Mouse (Mus musculus): ENCODE measurements around the gene Dnah8. TPM values are rescaled to one million over a fixed set of nuclear protein-coding genes. Genes with fewer than 3 reads are reported as not detected.
"Not testable (repeated sequence)": the region's sequence is repeated elsewhere in the genome, so short reads cannot be mapped to it uniquely, and the experiment has no call there.

Gene Dnah8
- total RNA-seq, 2 experiments from 2014 or later = 3.0 to 3.8 TPM

DNA sequence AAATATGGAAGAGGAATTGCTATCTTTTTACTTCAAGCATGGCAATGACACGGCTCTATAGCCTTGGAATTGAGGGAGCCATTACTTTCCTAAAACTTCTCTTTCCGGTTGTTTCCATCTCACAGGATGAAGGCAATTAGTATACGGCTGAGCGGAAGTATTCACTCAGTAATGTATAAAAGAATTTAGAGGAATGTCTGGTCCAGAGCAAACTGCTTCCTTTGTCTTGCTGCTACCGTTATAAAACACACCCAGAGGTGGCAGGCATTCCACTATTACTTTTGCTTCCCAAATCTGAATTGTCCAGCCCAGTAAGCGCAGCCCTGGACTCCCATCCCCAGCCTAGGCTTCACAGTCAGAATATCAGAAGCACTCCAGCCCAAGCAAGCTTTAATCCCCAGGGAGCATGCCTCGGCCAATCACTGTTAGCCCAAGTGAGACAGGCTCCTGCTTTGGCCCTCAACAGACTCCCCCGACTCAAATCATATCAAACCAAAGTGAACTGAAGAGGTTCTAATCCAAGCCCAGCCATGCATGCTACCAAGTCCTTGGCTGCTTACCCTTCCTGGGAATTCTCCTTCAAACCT, 16.2 kb upstream of the Dnah8 start:
- intact Hi-C loops (cut with DNase I) = no loop called here
- no peak for DNase-seq

GRCm38 (mm10) chr17:30609305-30609979, 14.7 kb upstream of the Dnah8 start:
- no peak for DNase-seq
- intact Hi-C loops (cut with DNase I) = no loop called here

DNA sequence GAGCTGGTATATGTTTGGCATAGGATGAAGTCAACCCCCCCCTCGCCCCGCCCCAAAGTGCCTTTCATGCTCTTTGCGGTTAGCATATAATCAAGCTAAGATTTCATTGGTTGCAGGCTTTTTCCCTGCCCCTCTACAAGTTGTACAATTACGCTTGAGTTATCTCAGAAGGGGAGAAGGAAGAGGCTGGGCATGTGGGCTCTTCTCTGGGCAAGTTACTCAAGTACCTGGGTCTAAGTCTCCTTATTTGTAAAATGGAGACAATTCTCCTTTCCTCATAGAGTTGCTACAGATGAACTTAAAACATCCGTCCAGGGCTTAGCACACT, 14.2 kb upstream of the Dnah8 start:
- intact Hi-C loops (cut with DNase I) = no loop called here
- no peak for DNase-seq

GRCm38 (mm10) chr17:30610739-30611138, 13.4 kb upstream of the Dnah8 start:
- intact Hi-C loops (cut with DNase I) = no loop called here
- DNase-seq = no peak

GRCm38 (mm10) chr17:30611221-30612074, 12.7 kb upstream of the Dnah8 start:
- no peak for DNase-seq
- intact Hi-C loops (cut with DNase I) = loop anchor here (1.0 kb wide), 1 partner anchor 35 kb away; the partner anchor contains the start of gene Btbd9

- intact Hi-C loops (cut with DNase I) = loop anchor here (1.0 kb wide), 1 partner anchor 36 kb away; the partner anchor contains the start of gene Btbd9
- peak; percentile 100 for DNase-seq
These were observed 11.9 kb upstream of the Dnah8 start for GRCm38 (mm10) chr17:30612075-30612859.

DNA sequence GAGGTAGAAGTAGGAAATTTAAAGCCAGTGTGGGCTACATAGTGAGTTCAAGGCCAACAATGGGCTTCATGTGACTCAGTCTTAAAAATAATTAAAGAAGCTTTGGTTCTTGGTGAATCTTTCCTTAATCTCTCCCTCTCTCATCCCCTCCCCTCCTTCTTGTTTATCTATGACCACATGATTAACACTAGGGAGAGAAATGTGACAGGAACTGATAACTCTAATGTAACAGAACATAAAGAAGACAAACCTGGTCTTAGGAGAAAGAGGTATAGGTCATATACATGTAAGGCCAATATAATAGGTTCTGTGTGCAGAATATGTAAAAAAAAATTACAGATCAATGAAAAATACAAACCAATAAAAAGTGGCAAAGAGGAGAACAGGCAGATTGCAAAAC, 10.8 kb upstream of the Dnah8 start:
- intact Hi-C loops (cut with DNase I) = no loop called here
- no peak for DNase-seq

- DNase-seq = no peak
- intact Hi-C loops (cut with DNase I) = no loop called here
These were observed 8.0 kb upstream of the Dnah8 start for GRCm38 (mm10) chr17:30616203-30616602.

DNA sequence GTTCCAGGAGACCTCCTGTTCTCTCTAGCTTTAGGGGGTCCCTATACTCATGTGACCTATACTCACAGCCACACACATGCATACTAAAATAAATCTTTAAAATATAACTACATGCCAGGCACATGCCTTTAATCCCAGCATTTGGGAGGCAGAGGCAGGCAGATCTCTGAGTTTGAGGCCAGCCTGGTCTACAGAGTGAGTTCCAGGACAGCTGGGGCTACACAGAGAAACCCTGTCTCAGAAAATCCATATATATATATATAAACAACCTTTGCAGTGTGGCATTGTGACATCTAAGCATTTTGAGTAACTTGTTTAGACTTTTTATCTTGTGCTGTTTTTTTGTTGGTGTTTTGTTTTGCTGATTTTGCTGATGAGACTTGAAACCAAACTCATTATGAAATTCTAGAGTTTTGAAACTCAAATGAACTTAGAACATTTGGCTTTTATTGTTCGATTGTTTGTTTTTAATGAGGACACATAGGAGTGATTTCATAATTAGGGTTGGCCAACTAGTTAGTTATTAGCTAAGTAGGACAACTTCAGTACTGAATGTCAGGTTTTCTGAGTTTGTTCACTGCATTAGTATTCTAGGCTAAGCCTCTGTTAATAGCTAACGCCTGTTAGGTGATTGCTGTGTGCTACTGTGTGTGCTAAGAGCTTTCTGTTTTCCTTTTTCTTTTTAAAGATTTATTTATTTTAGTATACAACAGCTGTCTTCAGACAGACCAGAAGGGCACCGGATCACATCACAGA, 5.8 kb upstream of the Dnah8 start:
- intact Hi-C loops (cut with DNase I) = no loop called here
- DNase-seq = no peak

- intact Hi-C loops (cut with DNase I) = no loop called here
- DNase-seq = no peak
These were observed 5.0 kb upstream of the Dnah8 start for GRCm38 (mm10) chr17:30619153-30619552.

DNA sequence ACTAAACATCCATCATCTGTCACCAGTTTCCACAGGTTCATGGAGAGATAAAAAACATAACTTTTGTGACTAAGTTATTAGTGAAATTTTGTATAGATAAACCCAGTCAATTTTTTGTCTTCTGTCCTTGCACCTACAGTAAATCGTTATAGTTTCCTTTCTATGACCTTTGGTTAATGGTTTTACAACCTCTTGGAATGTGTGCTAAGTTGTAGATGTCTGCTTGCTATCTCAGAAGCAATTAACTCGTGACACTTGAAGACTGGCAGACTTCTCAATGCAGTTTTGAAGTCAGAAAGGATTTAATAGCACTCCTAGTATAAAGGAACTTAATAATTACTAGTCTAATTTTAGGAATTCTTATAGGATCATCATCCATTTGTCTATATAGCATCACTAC, 3.6 kb upstream of the Dnah8 start:
- intact Hi-C loops (cut with DNase I) = no loop called here
- DNase-seq = no peak

DNA sequence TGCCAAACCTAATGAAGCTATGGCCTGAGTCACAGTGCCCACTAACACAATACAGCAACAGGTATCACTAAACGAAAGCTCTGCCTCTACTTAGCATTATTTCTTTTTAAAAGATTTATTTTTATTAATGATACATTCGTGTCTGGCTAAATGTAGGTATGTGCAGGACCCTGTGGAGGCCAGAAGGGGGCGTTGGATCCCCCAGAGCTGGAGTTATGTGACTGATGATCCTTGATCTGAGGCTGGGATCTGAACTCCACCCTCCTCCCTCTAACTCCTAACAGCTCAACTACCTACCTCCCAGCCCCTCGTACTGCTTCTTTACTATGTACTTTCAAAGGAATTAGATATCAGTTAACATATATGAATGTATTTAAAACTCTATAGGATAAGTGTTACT, 2.7 kb upstream of the Dnah8 start:
- intact Hi-C loops (cut with DNase I) = no loop called here

GRCm38 (mm10) chr17:30623200-30623599, 954 bp upstream of the Dnah8 start:
- intact Hi-C loops (cut with DNase I) = no loop called here
- DNase-seq = no peak

More for the DNA sequence above, 2.7 kb upstream of the Dnah8 start:
- DNase-seq = no peak

DNA sequence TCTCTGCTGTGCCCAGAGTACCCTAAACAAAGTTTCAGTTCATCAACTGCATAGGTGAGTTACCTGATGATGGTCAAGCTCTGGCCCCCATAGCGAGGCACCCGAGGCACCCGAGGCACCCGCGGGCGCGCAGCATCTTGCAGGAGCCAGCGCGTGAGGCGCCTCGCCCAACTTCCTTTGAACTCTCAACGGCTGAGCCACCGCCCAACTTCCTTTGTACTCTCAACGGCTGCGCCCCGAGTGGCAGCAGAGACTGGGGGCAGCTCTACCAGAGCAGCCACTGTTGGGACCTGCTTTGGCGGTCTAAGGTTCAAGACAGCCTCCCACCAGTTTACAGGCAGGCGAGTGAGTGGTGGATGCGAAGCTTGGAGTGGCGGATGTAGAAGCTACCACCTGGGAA, 2.6 kb downstream of the Dnah8 start, which contains the start of gene Glo1:
TSS of gene Glo1 (minus strand) at position 153 of the 400 bp plus-strand sequence.
- DNase-seq; intact Hi-C loops (cut with DNase I): not testable (repeated sequence)

DNA sequence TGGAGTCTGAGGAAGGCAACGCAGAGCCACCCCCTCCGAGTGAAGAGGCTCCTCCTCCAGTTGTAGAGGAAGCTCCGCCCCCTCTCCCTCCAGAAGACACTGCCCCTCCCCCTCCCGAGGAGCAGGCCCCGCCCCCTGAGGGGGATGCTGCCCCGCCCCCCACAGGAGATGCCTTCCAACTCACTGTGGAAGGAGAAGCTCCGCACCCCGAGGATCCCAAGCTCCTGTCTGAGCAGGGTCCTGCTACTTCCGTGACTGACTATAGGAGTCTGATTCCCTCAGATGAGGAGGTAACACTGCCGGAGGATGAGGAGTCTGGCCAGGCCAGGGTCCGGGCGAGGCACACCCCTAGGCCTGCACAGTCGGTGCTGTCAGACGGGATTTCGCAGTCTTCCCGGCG, 11.2 kb downstream of the Dnah8 start:
- DNase-seq = peak in 1 of 2 experiments; percentile 40
- intact Hi-C loops (cut with DNase I) = no loop called here

GRCm38 (mm10) chr17:30637714-30638113, 13.6 kb downstream of the Dnah8 start:
- intact Hi-C loops (cut with DNase I) = no loop called here
- no peak for DNase-seq

DNA sequence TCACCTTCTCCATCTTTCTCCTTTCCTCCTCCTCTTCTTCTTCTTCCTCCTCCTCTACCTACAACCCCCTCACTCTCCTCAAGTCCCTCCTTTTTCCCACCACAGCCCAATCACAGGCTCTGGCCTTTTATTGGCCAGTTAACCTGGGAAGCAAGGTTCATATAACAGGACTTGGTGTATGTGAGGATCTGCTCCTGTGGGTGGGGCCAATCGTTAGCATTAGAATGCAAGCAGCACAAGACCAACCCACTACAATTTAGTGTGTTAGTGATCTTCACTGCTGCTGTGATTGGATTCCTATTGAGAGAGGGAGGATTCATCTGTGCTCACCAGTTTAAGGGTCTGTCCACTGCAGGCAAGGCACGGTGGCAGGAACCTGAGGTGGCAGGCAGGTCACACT, 14.8 kb downstream of the Dnah8 start:
- DNase-seq = no peak

DNA sequence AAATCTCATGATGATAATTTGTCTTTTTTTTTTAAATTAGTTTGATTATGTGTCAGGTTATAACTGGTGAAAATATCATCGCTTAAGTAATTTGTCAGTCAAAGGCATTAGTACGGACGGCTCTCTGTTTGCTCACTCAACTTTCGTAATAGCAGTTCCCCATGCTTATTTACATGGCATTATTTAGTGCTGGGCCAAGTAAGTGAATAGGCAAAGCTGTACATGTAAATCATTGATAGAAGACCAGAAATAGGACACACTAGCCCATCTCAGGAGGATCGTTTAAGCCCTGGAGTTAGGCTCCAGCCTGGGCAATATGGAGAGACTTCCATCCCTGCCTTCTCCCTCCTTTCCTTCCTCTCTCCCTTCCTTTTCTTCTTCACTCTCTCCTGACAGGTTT, 16.7 kb downstream of the Dnah8 start:
- intact Hi-C loops (cut with DNase I) = no loop called here

More for the DNA sequence above, 14.8 kb downstream of the Dnah8 start:
- intact Hi-C loops (cut with DNase I) = no loop called here

GRCm38 (mm10) chr17:30648770-30649169, 24.6 kb downstream of the Dnah8 start:
- intact Hi-C loops (cut with DNase I) = no loop called here
- no peak for DNase-seq

More for the DNA sequence above, 16.7 kb downstream of the Dnah8 start:
- no peak for DNase-seq

GRCm38 (mm10) chr17:30653010-30653409, 28.9 kb downstream of the Dnah8 start:
- DNase-seq = peak in 1 of 2 experiments; percentile 12
- intact Hi-C loops (cut with DNase I) = no loop called here

Data from heart, postnatal 10 days (tissue).